ENCODE assay signal across 8 mouse cellular contexts in the genomic region with DNA sequence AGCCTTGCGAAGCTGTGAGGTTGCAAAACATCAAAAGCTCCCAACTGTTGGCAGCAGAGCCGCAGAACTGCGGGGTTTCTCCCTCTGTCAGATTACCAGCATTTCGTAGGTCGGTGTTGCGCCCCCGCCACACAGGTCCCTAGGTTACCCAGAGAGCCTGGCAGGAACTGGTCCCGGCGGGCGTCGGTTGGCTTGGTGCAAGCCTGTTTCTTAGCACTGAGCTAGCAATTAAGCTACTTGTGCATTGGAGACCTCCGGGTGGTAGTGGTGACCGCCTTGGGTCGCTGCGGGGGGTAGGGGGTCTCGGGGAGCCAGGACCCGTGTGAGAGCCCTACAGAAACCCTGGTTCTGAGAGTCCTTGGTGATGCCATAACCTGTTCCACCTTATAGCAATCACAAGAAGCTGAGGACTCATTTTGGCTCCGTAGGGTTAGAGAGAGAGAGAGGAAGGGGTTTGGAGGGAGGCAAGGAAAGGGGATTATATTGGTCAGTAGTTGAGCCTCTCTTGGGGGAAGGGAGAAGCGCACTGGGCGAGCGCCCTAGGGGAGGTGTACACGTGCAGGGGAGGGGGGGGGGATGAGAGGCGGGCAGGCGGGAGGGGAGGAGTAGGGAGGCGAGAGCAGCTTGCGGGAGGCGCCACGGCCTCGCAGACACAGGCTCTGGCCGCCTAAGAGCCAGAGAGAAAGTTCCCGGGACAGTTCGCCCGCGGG. TPM values are rescaled to one million over a fixed set of nuclear protein-coding genes. Genes with fewer than 3 reads are reported as not detected.
A peak's percentile ranks its signal among the peaks of the same experiment; 100 is the strongest.
DNase-seq lines count a peak whose midpoint lies in the region; ATAC-seq and TF ChIP-seq lines count a peak whose summit lies in the region.

Gene Slc24a4 (plus strand): TSS at position 653 of the 710 bp plus-strand sequence.

- H3K4me2 ChIP-seq in midbrain, embryonic 12.5 days (replicated peaks): peak within 1 kb of the TSS; percentile 98

- no peak within 1 kb of the TSS for H3K27ac ChIP-seq in testis, adult 2 months (ENCODE audit: control insufficient read depth, insufficient read depth, low read depth, low read length)
- H3K27ac ChIP-seq in embryonic facial prominence, embryonic 10.5 days (replicated peaks): peak within 1 kb of the TSS; percentile 63; the same call in 1 of the 2 replicates
- H3K27ac ChIP-seq in midbrain, embryonic 12.5 days (replicated peaks): no peak within 1 kb of the TSS

- WGBS in embryonic facial prominence, embryonic 10.5 days: under 1% methylated on average over 31 of the region's 34 CpGs
- WGBS in midbrain, embryonic 12.5 days: under 1% methylated on average over 22 of the region's 34 CpGs

- no peaks in the 10 kb centered on the region for H3K27me3 ChIP-seq in testis, adult 2 months (ENCODE audit: control insufficient read depth, insufficient read depth, low read length)
- H3K27me3 ChIP-seq in embryonic facial prominence, embryonic 10.5 days (replicated peaks; ENCODE audit: low read depth, poor library complexity, severe bottlenecking): peaks cover 73% of the 10 kb centered on the region
- H3K27me3 ChIP-seq in midbrain, embryonic 12.5 days: peaks cover 64% of the 10 kb centered on the region

- peaks cover 5% of the 10 kb centered on the region for H3K4me1 ChIP-seq in testis, adult 2 months (ENCODE audit: control insufficient read depth, insufficient read depth, low read length)
- H3K4me1 ChIP-seq in embryonic facial prominence, embryonic 10.5 days: peaks cover 24% of the 10 kb centered on the region
- peaks cover 24% of the 10 kb centered on the region for H3K4me1 ChIP-seq in midbrain, embryonic 12.5 days

- TF ChIP-seq POLR2A in testis, adult 2 months (IDR thresholded peaks at IDR 0.05; ENCODE audit: control insufficient read depth, low read depth, low read length): no peak

- no peak for DNase-seq in testis, postnatal 10 days (ENCODE audit: low spot score)
- DNase-seq in embryonic facial prominence, embryonic 10.5 days (ENCODE audit: low spot score): peak; percentile 44
- peak; percentile 33 to 63 for DNase-seq in left cerebral cortex, postnatal 36 days (ENCODE audit: low spot score in 2 of 2)
- no peak for DNase-seq in T-cell, adult 2 months (ENCODE audit: low spot score)

- H3K9me3 ChIP-seq in embryonic facial prominence, embryonic 10.5 days: no peaks in the 10 kb centered on the region
- no peaks in the 10 kb centered on the region for H3K9me3 ChIP-seq in midbrain, embryonic 12.5 days

- intact Hi-C loops in left cerebral cortex, postnatal 36 days (cut with DNase I): loop anchor here (5.0 kb wide), 4 partner anchors 71 to 259 kb away; no protein-coding TSS in a partner anchor

- H3K4me3 ChIP-seq in testis, adult 2 months (ENCODE audit: control insufficient read depth, low read depth, low read length): peak within 1 kb of the TSS; percentile 63
- H3K4me3 ChIP-seq in embryonic facial prominence, embryonic 10.5 days: peak within 1 kb of the TSS; percentile 72
- H3K4me3 ChIP-seq in midbrain, embryonic 12.5 days: peak within 1 kb of the TSS; percentile 55

- H3K9ac ChIP-seq in midbrain, embryonic 12.5 days (replicated peaks): peak within 1 kb of the TSS; percentile 46

- ATAC-seq in hematopoietic stem cell, adult 5-6 weeks (replicated peaks in 1 of 2; ENCODE audit: insufficient read depth in 1 of 2, low FRiP score in 2 of 2, low TSS enrichment in 1 of 2, low read depth in 1 of 2, poor library complexity in 2 of 2, severe bottlenecking in 2 of 2): peak; percentile 46 to 55; a peak in 2 of 4 replicates
- ATAC-seq in midbrain, embryonic 12.5 days (ENCODE audit: low FRiP score, low read depth): peak; percentile 49
- no peak for ATAC-seq in monocyte, adult 5-6 weeks (replicated peaks; ENCODE audit: insufficient number of reproducible peaks, low FRiP score, low TSS enrichment, poor library complexity, severe bottlenecking)

- no peaks in the 10 kb centered on the region for H3K36me3 ChIP-seq in testis, adult 2 months (ENCODE audit: control insufficient read depth, insufficient read depth, low read length)
- H3K36me3 ChIP-seq in embryonic facial prominence, embryonic 10.5 days (replicated peaks): no peaks in the 10 kb centered on the region
- no peaks in the 10 kb centered on the region for H3K36me3 ChIP-seq in midbrain, embryonic 12.5 days

- TF ChIP-seq CTCF in testis, adult 2 months (IDR thresholded peaks at IDR 0.05; ENCODE audit: control insufficient read depth, insufficient read depth, insufficient replicate concordance, low read depth, low read length): no peak

RNA-seq across cellular contexts. Expression of gene Slc24a4, which starts in this region (rescaled TPM):
- polyA plus RNA-seq in testis, adult 2 months (2012; rRNA removed): 0.19 and 0.32 TPM in 2 replicates
- 0.05 TPM in 2 replicates for polyA plus RNA-seq in embryonic facial prominence, embryonic 10.5 days (2016; fragmentation: Nextera tagmentation; extraction: Ambion mirVana)
- total RNA-seq in hematopoietic stem cell, adult 5-6 weeks (2017): 0.20 and 0.56 TPM in 2 replicates
- 10 to 100 TPM; 37.1 to 53.5 TPM for total RNA-seq in left cerebral cortex, postnatal 36 days (2021)
- polyA plus RNA-seq in midbrain, embryonic 12.5 days (2016; fragmentation: Nextera tagmentation; extraction: Ambion mirVana): 0.79 and 0.88 TPM in 2 replicates
- not detected in 3 replicates for total RNA-seq in monocyte, adult 5-6 weeks (2017)

Comparison
In these comparisons a context has a peak if more than half of its experiments do, and no peak if none do; other contexts are left out.
1. RNA of gene Slc24a4 (total RNA-seq): 37.1 to 53.5 TPM in left cerebral cortex, postnatal 36 days; 0.20 to 0.56 TPM in hematopoietic stem cell, adult 5-6 weeks and not detected in monocyte, adult 5-6 weeks; every median in the first group is over 10 times any median in the second.
2. Peak in DNase-seq, H3K4me3 ChIP-seq and H3K27ac ChIP-seq in embryonic facial prominence, embryonic 10.5 days; RNA of the gene not detected or under 1 TPM.
3. Peak in ATAC-seq in hematopoietic stem cell, adult 5-6 weeks; RNA of the gene not detected or under 1 TPM.
4. Peak in ATAC-seq, H3K4me3 ChIP-seq, H3K9ac ChIP-seq and H3K4me2 ChIP-seq in midbrain, embryonic 12.5 days; RNA of the gene not detected or under 1 TPM.
5. DNase-seq: peak in left cerebral cortex, postnatal 36 days (2 of 2); none in testis, postnatal 10 days (single experiment) and T-cell, adult 2 months (single experiment).
6. Peak in every context shown above with its lines, with median percentiles within 50 percentile points of each other: H3K4me3 ChIP-seq.